Mouse (Mus musculus) granulocyte monocyte progenitor cell, adult 5-6 weeks (primary cell): Measurements from ENCODE around the gene Ptprg. TPM values are rescaled to one million over a fixed set of nuclear protein-coding genes. Genes with fewer than 3 reads are reported as not detected.

Experiments used
- ATAC-seq: replicated peaks from 2 replicates; pipeline ENCODE4 v1.8.0; 2016; ENCODE audit warnings: mild to moderate bottlenecking, moderate TSS enrichment, inconsistent platforms; ENCODE audit not compliant: poor library complexity, severe bottlenecking
- total RNA-seq, 2 experiments: library from RNA; stranded (forward) in 1 of 2; stranded (reverse) in 1 of 2; fragments of 200-712, 200-1000 nt in 1 of 2; fragments of >200 nt in 1 of 2; fragmentation: Nextera tagmentation in 1 of 2; gene quantifications; 2 replicates each; pipeline ENCODE4 v1.2.3; 2014 to 2017

The Ptprg gene
- total RNA-seq, 2 experiments from 2014 or later, result not detected

- no peak for ATAC-seq
These were observed 10.3 kb downstream of the Ptprg start for GRCm38 (mm10) chr14:11563656-11564055.

DNA sequence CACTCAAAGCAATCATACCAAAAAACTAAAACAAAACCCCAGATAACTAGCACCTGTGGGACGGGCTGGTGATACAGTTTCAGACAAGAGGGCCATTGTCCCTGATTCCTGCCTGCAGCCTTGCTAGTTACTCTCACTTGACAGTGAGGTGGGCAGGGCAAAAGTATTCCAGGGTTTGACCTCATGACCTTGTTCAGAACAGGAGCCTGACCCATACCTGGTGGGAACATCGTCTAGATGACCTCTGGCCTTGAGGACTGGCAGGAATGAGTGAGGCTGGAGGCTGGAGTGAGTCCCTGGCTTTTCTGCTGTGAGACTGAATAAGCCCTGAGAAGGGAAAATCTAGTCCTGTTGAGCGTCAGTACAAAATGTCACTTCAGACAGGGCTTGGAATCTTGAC lies 11.1 kb downstream of the Ptprg start:
- ATAC-seq, result no peak

- ATAC-seq, result no peak
These were observed 12.0 kb downstream of the Ptprg start for GRCm38 (mm10) chr14:11565283-11565682.

- no peak for ATAC-seq
These were observed 16.4 kb downstream of the Ptprg start for GRCm38 (mm10) chr14:11569734-11570133.

GRCm38 (mm10) chr14:11571766-11572394 lies 18.5 kb downstream of the Ptprg start:
- ATAC-seq, result no peak

DNA sequence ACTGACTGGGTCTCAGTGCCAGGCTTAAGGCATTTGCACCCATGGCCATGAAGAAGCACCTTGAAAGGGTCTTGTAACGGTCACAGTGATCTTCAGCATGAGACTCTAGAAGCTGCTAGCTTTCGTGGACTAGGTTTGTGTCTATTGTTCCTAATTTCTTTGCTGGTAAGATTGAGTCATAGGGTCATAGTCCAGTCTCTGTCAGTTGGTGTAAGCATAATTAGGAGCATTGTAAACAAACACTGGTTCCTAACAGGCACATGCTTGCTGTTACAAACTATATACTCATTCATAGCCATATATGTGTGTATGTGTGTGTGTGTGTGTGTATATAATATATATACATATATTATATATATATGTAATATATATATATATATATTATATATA lies 19.1 kb downstream of the Ptprg start:
- ATAC-seq, result no peak

- ATAC-seq, result no peak
These were observed 20.4 kb downstream of the Ptprg start for GRCm38 (mm10) chr14:11573710-11574109.

- ATAC-seq, result no peak
These were observed 24.1 kb downstream of the Ptprg start for GRCm38 (mm10) chr14:11577276-11577909.

DNA sequence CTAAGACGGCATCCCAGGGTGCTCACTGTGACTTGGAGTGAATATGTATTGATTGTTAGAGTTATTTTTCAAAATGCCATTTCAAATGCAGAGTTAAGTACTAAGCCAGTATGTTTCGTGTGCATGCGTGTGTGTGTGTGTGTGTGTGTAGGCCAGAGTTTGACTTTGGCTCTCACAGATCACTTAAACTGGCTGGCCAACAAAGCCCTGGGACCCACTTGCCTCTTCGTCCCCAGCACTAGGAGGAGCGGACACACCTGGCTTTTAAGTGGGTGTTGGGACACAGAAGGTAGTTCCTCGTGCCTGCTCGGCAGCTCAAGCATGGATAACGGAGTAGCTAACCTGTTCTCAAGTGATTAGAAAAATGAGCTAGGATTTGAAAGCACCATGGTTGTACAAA lies 24.6 kb downstream of the Ptprg start:
- ATAC-seq, result no peak

- no peak for ATAC-seq
These were observed 25.2 kb downstream of the Ptprg start for GRCm38 (mm10) chr14:11578492-11578967.

- no peak for ATAC-seq
These were observed 26.6 kb downstream of the Ptprg start for GRCm38 (mm10) chr14:11579950-11580349.

DNA sequence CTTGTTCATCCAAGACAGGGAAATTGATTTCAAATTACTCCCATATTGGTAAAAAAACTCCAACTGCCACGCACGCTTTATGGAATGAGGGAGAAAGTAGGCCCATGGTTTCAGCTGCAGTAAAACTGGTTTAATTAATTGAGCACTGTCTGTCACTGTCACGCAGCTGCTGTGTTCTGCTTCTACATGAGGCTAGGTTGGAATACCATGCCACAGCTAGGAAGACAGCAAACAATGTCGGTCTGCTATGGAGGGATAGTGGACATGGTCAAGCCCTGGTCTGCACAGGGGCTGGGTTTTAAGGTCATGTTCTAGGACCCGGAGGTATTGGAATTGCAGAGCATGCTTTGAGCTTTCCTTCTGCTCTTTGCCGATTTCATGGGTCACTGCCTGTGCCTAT lies 30.9 kb downstream of the Ptprg start:
- ATAC-seq, result no peak

- no peak for ATAC-seq
These were observed 31.7 kb downstream of the Ptprg start for GRCm38 (mm10) chr14:11584929-11585633.

- no peak for ATAC-seq
These were observed 37.1 kb downstream of the Ptprg start for GRCm38 (mm10) chr14:11590387-11590786.

- no peak for ATAC-seq
These were observed 39.3 kb downstream of the Ptprg start for GRCm38 (mm10) chr14:11592650-11593049.

GRCm38 (mm10) chr14:11594336-11594735 lies 41.0 kb downstream of the Ptprg start:
- no peak for ATAC-seq

- no peak for ATAC-seq
These were observed 51.0 kb downstream of the Ptprg start for GRCm38 (mm10) chr14:11604133-11604865.

DNA sequence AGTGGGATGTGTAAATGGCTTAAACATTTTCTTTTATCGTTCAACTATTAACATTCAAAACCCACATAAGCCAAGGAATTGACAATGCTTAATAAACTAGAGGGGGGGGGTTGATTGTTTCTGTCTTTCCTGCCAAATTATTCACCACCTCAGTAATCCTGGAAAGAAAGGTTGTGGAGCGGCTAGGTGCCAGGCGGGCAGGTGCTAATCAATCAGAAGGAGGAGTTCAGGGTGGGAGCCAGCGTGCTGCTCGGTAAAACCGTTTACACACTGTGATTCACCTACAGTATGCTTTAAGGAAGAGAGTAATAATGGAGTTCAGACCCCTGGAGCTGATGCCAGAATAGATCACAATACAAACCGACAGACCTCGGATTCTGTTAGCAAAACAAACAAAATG lies 55.0 kb downstream of the Ptprg start:
- no peak for ATAC-seq

DNA sequence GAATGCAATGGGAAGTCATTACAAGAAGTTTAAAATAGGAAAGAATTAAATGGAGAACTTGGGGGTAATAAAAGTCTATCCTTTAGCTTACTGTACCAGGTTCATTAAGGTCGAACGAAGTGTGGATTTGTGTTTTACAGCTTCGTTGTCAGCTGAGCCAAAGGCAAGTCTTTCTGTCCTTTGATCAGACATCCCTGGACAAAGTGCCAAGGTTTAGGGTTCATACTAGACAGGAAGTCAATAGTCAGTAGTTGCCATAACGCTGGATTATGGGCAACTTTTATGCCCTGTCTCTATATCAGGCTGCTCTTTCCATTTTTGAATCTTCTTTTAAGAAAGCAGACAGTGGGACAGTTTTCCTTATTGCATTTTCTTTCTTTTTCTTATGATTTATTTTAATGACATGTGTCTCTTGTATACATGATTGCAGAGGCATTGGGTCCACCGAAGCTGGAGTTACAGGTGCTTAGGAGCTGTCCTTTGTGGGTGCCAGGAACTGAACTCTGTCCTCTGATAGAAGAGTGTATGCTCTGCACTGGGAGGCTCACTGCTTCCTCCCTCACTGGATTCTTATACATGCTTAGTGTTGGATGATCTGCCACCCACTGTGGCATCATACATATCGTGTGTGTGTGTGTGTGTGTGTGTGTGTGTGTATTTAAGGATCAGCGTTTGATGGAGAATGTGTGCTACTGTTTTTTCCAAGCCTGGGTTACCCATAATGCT lies 56.7 kb downstream of the Ptprg start:
- no peak for ATAC-seq

DNA sequence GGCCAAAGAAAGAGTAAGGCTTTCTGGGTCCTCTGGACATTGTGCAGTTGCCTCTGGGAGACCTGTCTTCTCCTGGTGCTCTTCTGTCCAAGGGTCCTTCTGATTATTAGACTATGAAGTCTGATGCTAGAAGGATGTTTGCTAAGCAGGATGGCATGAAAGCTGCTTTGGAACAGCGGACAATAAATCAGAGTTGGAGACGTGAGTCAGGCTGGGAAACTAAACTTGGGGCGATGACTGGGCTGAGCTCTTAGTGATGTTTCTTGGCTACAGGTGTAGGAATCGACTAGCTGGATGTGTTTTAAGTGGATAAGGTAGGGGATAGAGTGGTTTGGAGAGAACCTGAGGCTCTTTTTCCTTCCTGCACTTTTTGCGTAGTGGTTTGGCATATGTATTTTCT lies 59.1 kb downstream of the Ptprg start:
- no peak for ATAC-seq
